Mouse (Mus musculus) heart, adult 2 months (tissue): ENCODE results near the gene Kctd17.

ENCODE experiments used
- CTCF ChIP-seq: fragments of 200-600 bp; IDR thresholded peaks from 2 replicates; pipeline ENCODE4 v1.8.1; 2022; ENCODE audit warnings: antibody characterized with exemption, mild to moderate bottlenecking, moderate library complexity
- EP300 ChIP-seq: fragments of 200-500 bp; IDR thresholded peaks from 2 replicates; pipeline ENCODE4 v1.6.1; 2011; ENCODE audit warnings: low read depth, low read length, control low read depth; ENCODE audit not compliant: insufficient read depth
- POLR2A ChIP-seq: fragments of 200-500 bp; IDR thresholded peaks from 2 replicates; pipeline ENCODE4 v1.6.1; 2011; ENCODE audit warnings: mild to moderate bottlenecking, low read depth, low read length, control low read depth; ENCODE audit not compliant: insufficient read depth

GRCm38 (mm10) chr15:78413719-78414117 is 14.6 kb upstream of the Kctd17 start:
- no peak for TF ChIP-seq CTCF
- no peak for TF ChIP-seq POLR2A
- no peak for TF ChIP-seq EP300
